Mouse (Mus musculus): ENCODE data around the gene Ccr9.

DNA sequence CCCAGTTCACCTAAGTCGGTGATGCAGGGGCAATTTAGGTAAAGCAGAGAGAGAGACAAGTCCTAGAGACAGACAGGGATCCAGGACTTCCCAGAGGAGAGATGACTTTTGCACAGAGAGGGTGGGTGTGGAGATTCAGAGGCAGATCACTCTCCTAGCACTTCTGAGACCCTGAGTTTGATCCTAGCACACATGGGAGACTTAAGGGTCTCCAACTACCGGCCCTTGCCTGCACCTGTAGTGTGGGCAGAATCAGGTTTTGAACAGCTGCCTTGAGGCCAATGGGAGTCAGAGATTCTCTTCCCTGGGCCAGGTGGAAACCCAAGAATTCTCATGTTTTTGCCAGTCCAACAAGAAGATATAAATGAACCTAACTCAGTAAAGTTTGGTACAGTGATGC is 959 bp downstream of the Ccr9 start:
- TF ChIP-seq CTCF (IDR thresholded peaks at IDR 0.05; ENCODE audit: borderline replicate concordance, insufficient read depth, low read length) (no peak), POLR2A (IDR thresholded peaks at IDR 0.05; ENCODE audit: low read depth, low read length) (no peak)

All from embryonic fibroblast, embryonic 13.5 days (primary cell).